Mouse (Mus musculus): ENCODE results near the gene Ifitm6.
"Not testable (repeated sequence)": the region's sequence is repeated elsewhere in the genome, so short reads cannot be mapped to it uniquely, and the experiment has no call there.

Gene Ifitm6

DNA sequence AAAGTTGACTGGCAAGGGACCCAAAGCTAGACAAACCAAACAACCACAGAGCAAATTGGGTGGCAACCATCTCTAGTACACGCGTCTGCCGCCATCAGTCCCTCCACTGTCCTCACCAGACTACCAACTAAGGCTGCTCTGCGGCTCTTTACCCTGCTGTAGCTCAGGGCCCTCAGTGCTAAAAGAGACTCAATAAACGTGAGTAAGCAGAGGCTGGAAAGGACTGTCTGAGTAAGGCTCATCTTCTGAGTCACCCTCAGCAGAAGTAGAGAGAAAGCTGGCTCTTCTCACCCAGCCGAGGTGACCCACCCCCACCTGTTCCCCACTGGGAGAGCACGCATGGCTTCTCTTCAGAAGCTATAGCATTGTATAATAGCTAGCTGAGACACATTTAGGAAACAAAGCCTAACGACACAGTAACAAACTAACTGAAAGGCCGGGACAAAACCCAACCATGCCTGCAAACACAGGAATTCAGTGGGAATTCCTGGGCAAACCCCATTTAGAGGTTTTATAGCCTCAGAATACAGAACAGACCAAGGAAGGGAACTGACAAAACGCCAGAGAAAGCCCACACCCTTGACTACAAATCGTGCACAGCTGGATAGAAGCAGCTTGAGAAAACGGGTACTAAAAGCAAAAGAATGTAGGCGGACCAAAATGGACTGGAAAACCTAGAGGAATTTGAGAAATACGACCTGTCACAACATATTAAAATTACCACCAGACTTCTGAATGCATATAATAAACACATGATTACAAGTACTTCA is 44.1 kb downstream of the Ifitm6 start:
- in situ Hi-C loops (cut with MboI, MseI): no loop called here

DNA sequence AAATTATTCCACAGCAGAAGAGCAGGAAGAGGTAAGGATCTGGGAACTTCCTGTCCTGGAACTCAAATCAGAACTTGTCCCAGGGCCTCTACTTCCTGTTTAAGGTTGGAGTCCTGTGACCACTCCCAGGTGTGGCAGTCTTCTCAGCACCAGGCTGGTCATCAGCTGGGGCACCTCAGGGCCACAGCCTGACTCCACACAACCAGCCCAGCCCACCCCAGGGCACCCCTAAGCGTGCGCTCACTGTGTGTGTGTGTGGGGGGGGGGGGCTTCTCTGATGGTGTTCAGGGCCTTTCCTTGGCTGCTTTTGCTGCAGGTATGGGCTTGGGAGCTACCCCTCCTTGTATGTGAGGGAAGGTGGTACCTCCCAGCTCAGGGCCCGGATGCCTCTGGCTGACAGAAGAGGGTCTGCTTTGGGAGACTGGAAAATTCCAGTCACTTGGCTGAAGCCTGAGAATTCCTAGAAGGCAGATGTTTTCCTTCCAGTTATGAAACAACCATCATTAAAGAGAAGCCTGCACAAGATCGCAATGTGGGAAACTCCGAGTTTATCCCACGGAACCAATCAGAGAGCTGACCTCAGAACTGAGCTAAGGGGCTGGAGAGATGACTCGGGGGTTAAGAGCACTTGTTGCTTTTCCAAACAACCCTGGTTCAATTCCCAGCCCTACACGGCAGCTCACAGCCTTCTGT is 46.1 kb downstream of the Ifitm6 start:
- in situ Hi-C loops (cut with MboI, MseI): no loop called here

DNA sequence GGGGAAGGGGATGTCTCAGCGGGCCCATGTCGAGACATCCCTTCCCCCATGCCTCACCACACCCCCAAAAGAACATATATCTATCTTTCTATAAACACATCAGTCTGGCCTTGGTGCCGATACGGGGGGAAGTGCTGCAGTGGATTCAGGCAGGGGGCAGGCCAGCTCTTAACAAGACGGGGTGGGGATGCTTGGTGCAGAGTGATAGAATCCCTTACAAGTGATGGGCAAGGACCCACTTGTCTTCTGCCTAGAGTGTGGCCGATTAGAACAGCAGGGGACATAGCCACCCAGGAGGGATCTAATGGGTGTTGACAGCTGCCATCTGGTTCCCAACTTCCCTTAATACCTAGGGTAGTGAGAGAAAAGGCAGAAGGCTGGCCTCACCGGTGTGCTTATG is 46.8 kb downstream of the Ifitm6 start:
- in situ Hi-C loops (cut with MboI, MseI): no loop called here

DNA sequence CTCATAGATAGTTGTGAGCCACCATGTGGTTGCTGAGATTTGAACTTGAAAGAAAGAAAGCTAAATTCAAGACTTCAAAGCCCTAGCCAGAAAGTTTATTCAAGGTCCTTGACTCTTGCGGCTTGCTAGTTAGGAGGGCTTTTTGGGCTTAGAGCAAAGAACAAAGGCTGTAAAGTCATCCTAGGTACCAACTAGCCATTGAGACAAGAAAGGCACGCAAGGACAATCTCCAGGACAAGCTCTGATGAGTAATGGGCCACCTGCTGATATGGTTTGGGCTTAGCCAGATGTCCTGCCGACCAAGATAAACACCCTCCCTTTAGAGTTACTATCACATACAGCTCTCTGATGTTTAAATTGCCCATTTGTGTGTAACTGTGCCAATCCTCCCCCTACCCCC is 49.0 kb downstream of the Ifitm6 start:
- in situ Hi-C loops (cut with MboI, MseI): not testable (repeated sequence)

DNA sequence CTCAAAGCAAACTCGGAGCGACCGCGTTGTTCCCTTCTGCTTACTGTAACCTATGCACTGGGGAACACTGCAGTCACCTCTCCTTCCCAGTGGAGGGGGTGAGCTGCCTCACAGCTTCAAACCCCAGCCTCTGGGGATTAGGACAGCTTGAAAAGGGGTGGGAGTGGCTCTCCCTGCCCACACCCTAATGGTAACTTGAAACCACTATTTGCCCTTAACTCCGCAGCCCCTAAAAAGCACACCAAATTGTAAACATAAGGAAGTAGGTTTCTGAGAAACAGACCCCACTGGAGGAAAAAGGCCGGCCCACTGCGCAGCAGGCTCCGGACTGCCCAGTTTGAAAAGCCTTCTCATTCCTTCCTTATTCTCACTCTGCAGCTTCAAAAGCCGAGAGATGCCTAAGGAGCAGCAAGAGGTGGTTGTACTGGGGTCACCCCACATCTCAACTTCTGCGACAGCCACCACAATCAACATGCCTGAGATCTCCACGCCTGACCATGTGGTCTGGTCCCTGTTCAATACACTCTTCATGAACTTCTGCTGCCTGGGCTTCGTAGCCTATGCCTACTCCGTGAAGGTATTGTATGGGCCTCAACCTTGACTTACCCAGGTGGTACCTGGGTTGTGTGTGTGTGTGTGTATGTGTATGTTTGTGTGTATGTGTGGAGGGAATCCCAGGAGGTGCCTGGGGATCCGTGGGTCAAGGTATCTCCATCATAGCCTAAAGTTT is 49.7 kb downstream of the Ifitm6 start:
- in situ Hi-C loops (cut with MboI, MseI): no loop called here

DNA sequence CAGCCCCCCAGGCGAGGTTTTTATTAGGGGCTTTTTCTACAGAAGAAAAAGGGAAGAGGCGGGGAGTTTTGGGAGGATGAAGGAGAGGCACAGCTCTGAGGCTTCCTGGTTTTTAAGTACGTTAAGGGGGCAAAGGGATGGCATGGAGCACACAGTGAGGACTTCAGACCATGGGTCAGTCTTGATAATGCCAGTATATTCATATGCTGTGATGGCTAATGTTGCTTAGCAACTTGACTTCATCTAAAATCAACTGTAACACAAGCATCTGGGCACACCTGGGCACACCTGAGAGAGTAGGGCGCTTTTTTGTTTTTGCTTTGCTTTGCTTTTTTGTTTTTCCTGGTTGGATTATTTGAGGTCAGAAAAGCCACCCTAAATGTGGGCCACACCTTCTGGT is 50.8 kb downstream of the Ifitm6 start, which contains the start of gene Ifitm1:
Gene Ifitm1 (plus strand): TSS at position 301 of the 400 bp plus-strand sequence.
- in situ Hi-C loops (cut with MboI, MseI): no loop called here
